Mouse (Mus musculus): ENCODE measurements at regions not wholly inside any gene's neighbourhood (a gene's known extent, or its start where the extent isn't known, plus 50 kb on each side); places are given as distances from the start of the nearest gene placed in this dataset.

- DNase-seq: no peak
Observed at GRCm38 (mm10) chr19:59761218-59761617, 182.2 kb downstream of the Rab11fip2 start.

GRCm38 (mm10) chr19:59784401-59785046, 158.9 kb downstream of the Rab11fip2 start:
- DNase-seq: no peak

- DNase-seq: no peak
Observed at GRCm38 (mm10) chr19:59831304-59831703, 112.2 kb downstream of the Rab11fip2 start.

GRCm38 (mm10) chr19:59837138-59837537, 106.3 kb downstream of the Rab11fip2 start:
- DNase-seq: no peak

- no peak for DNase-seq
Observed at GRCm38 (mm10) chr19:59837628-59838027, 105.8 kb downstream of the Rab11fip2 start.

- no peak for DNase-seq
Observed at GRCm38 (mm10) chr19:59844270-59844669, 99.2 kb downstream of the Rab11fip2 start.

- DNase-seq: no peak
Observed at GRCm38 (mm10) chr19:59846807-59847206, 96.6 kb downstream of the Rab11fip2 start.

- no peak for DNase-seq
Observed at GRCm38 (mm10) chr19:59850696-59851095, 92.8 kb downstream of the Rab11fip2 start.

GRCm38 (mm10) chr19:59852011-59852738, 91.3 kb downstream of the Rab11fip2 start:
- DNase-seq: no peak

Measured in B cell, adult 2 months (primary cell).